Mouse (Mus musculus) gastrocnemius, postnatal 4 days (tissue): ENCODE measurements around the gene Lancl2. TPM values are rescaled to one million over a fixed set of nuclear protein-coding genes. Genes with fewer than 3 reads are reported as not detected.

Experiments used
- DNase-seq, 2 experiments: peaks; one replicate each; pipeline ENCODE4 v3.0.0; 2021 to 2022; ENCODE audit warnings: low spot score in 2 of 2, mixed read lengths in 2 of 2
- long read RNA-seq, 2 experiments: library from polyadenylated mRNA; stranded (forward); transcript quantifications; one replicate each; pipeline ENCODE4 v2.0.0; 2021
- total RNA-seq, 2 experiments: library from RNA; stranded (reverse); gene quantifications; 2 replicates each; pipeline ENCODE4 v1.2.3; 2021

The Lancl2 gene
- 10 to 100 TPM; 19.8 to 20.3 TPM for total RNA-seq
- long read RNA-seq, experiment 1, transcript Lancl2-201 (9 exons, 2,509 nt): major isoform, 13 of 18 reads
- long read RNA-seq, experiment 1, partial matches to known transcripts: 3 of 18 reads
- long read RNA-seq, experiment 1, other reads (novel, unspliced or antisense): 1 of 18 reads
- long read RNA-seq, experiment 2, transcript Lancl2-201 (9 exons, 2,509 nt): major isoform, 14 of 21 reads
- long read RNA-seq, experiment 2, partial matches to known transcripts: 1 of 21 reads
- long read RNA-seq, experiment 2, other reads (novel, unspliced or antisense): 5 of 21 reads

GRCm38 (mm10) chr6:57702376-57702742, at the start of gene Lancl2:
Gene Lancl2, plus strand, starts transcription at chr6:57702540.
- DNase-seq: peak in 1 of 2 experiments; percentile 34

GRCm38 (mm10) chr6:57661295-57661694, 41.0 kb upstream of the Lancl2 start:
- DNase-seq: no peak

- DNase-seq: no peak
These were observed 18.2 kb upstream of the Lancl2 start for GRCm38 (mm10) chr6:57684156-57684555.

- DNase-seq: peak; percentile 69 to 87
These were observed 10.7 kb upstream of the Lancl2 start, which contains the start of gene Pyurf for GRCm38 (mm10) chr6:57691467-57692261. Gene Pyurf, minus strand, starts transcription at chr6:57692078.

GRCm38 (mm10) chr6:57693116-57693515, 9.2 kb upstream of the Lancl2 start:
- no peak for DNase-seq

GRCm38 (mm10) chr6:57701686-57702085, 654 bp upstream of the Lancl2 start:
- DNase-seq: no peak

- DNase-seq: peak; percentile 87 to 94
These were observed 581 bp downstream of the Lancl2 start for GRCm38 (mm10) chr6:57702743-57703499.

GRCm38 (mm10) chr6:57703703-57704102, 1.4 kb downstream of the Lancl2 start:
- DNase-seq: no peak

GRCm38 (mm10) chr6:57706721-57707120, 4.4 kb downstream of the Lancl2 start:
- DNase-seq: no peak

GRCm38 (mm10) chr6:57711726-57712125, 9.4 kb downstream of the Lancl2 start:
- no peak for DNase-seq

- DNase-seq: no peak
These were observed 19.0 kb downstream of the Lancl2 start for GRCm38 (mm10) chr6:57721347-57721746.

- DNase-seq: no peak
These were observed 40.4 kb downstream of the Lancl2 start for GRCm38 (mm10) chr6:57742749-57743148.

GRCm38 (mm10) chr6:57743333-57743732, 41.0 kb downstream of the Lancl2 start:
- no peak for DNase-seq

- no peak for DNase-seq
These were observed 41.8 kb downstream of the Lancl2 start for GRCm38 (mm10) chr6:57744123-57744522.

- no peak for DNase-seq
These were observed 42.8 kb downstream of the Lancl2 start for GRCm38 (mm10) chr6:57744974-57745747.

- no peak for DNase-seq
These were observed 43.4 kb downstream of the Lancl2 start for GRCm38 (mm10) chr6:57745748-57746129.

GRCm38 (mm10) chr6:57753962-57754759, 51.8 kb downstream of the Lancl2 start:
- DNase-seq: no peak

- no peak for DNase-seq
These were observed 60.7 kb downstream of the Lancl2 start for GRCm38 (mm10) chr6:57763054-57763453.

GRCm38 (mm10) chr6:57765095-57765878, 62.9 kb downstream of the Lancl2 start:
- DNase-seq: no peak
